Mouse (Mus musculus): Measurements from ENCODE around the gene Eml2. TPM values are rescaled to one million over a fixed set of nuclear protein-coding genes. Genes with fewer than 3 reads are reported as not detected.

Eml2 gene
- total RNA-seq, 2 experiments from 2014 or later, result 131 to 138 TPM

DNA sequence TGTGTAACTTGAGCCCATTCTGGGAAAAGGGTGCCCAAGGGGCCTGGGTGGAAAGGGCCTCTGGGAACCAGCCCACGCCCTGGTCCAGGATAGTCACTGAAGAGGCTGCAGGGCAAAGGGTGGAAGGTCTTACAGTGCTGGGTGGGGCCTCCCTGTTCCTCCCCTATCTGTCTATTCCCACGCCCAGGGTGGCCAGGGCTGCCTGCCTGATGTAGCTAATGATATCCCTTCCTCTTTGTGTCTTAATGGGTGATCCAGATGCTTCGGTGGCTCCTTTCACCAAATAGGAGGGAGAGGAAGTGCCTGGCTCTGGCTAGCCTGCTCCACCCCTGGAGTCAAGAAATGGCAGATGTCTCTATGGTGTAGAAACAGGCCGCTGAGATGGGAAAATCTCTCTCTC, 48.7 kb downstream of the Eml2 start:
- TF ChIP-seq CTCF (IDR thresholded peaks at IDR 0.05), result no peak
- DNase-seq (ENCODE audit: extremely low spot score in 1 of 2, low spot score in 2 of 2), result no peak

DNA sequence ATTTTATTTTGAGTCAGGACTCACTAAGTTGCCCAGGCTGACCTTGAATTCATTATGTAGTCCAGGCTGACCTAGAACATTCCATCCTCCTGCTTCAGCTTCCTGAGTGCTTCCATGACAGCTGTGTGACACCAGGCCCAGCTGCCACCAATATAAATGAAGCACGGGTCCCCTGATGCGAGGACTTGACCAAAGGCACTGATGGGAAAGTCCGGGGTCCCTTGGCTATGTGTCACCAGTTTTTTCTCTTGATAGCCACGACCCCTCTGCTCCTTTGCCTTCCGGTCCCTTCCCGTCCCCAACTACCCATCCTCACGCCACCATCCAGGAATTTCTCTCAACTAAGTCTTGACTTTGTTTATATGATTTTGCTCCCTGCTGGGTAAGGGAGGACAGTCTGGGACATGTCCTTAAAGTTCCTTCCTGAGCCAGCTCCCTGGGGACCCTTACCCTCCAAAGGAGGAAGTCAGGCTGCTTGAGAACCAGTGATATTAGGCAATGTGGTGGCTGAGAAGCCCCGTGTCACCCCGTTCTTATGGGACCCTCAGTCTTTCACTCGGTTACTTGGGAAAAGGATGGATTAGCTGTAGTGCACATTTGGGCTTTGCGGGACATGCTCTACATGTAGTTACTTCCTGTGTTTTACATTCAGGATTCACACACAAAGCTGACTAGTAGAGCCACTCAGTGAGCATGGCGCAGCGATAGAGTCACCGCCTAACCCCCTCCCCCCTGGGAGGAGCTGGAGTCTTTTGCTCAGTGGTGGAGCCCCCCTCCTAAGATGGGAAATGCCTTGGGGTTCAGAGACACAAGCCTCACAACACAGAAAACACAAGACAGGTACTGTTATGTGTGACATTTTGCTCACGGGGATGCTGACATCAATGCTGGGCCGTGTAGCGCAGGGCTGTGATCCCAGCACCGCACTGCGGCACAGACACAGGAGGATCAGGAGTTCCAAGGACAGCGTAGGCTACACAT, 50.9 kb downstream of the Eml2 start:
- DNase-seq (ENCODE audit: extremely low spot score in 1 of 2, low spot score in 2 of 2), result peak; percentile 33 to 40
- intact Hi-C loops (cut with DNase I), result no loop called here
- Histone ChIP-seq H3K4me3 (peak overlapping the region; percentile 56), H3K27ac (peak overlapping the region; percentile 97)
- TF ChIP-seq CTCF (IDR thresholded peaks at IDR 0.05), result no peak

More for the DNA sequence above, 48.7 kb downstream of the Eml2 start:
- no peak overlapping the region for H3K27ac ChIP-seq
- intact Hi-C loops (cut with DNase I), result no loop called here
- no peak overlapping the region for H3K4me3 ChIP-seq

DNA sequence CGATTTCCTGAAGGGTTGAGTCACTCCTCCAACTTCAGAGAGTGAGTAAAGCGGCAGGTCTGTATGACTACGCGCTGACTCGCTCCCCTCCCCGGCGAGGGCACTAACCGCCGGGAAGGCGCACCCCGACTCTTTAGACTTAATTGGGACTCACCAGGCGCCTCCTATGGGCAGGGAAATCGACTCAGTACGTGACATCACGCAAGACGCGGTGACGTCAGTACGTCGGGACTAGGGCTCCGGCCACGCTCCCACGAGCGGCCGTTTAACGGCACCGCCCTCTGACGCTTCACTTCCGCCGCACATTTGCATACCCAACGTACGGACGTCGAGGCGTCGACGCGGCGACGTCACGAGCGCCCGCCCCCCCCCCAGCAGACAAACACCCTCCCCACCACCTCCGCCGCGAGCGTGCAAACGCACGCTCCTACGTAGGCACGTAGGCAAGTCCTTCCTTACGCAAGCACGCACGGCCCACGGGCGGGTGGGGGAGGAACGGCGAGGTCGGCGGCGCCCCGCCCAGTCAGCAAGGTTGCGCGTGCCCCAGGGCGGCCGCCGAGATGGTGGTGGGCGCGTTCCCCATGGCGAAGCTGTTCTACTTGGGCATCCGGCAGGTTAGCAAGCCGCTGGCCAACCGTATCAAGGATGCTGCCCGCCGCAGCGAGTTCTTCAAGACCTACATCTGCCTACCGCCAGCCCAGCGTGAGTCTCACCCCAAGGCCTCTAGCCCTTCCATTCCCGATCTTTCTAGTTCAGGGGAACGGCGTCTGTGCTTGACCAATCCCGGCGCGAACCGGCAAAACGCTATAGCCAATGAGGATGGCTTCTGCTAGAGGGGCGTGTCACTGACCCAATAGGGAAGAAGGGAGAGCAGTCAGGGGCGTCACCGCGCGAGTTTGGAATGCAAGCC, 51.9 kb downstream of the Eml2 start, which contains the start of gene Opa3:
Gene Opa3, plus strand, starts transcription at position 452 of the 910 bp plus-strand sequence.
- peak; percentile 62 for TF ChIP-seq CTCF (IDR thresholded peaks at IDR 0.05)
- Histone ChIP-seq H3K27ac (peak within 1 kb of the TSS; percentile 100), H3K4me3 (peak within 1 kb of the TSS; percentile 83)
- intact Hi-C loops (cut with DNase I), result no loop called here
- peak; percentile 100 for DNase-seq (ENCODE audit: extremely low spot score in 1 of 2, low spot score in 2 of 2)

DNA sequence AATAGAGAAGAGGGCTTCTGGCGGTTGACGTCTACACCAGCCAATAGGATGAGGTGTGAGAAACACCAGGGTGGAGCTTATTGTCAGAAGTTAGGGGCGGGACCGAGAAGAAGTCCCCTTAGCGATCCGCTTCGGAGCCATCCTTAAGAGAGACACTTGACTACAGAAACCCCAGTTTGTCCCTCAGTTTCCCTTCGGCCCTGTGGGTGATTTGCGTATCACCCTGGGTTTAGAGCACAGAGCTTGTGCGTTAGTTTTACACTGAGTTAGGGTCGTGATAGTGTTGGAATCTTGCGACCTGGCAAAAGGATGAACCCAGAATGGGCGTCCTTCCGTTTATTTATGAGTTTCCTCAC, 52.5 kb downstream of the Eml2 start:
- Histone ChIP-seq H3K4me3 (peak overlapping the region; percentile 83), H3K27ac (peak overlapping the region; percentile 100)
- TF ChIP-seq CTCF (IDR thresholded peaks at IDR 0.05), result no peak
- intact Hi-C loops (cut with DNase I), result no loop called here
- no peak for DNase-seq (ENCODE audit: extremely low spot score in 1 of 2, low spot score in 2 of 2)

GRCm38 (mm10) chr7:19229404-19229803, 53.2 kb downstream of the Eml2 start:
- intact Hi-C loops (cut with DNase I), result no loop called here
- Histone ChIP-seq H3K27ac (peak overlapping the region; percentile 100; the same call in 1 of the 2 replicates), H3K4me3 (peak overlapping the region; percentile 83)
- no peak for DNase-seq (ENCODE audit: extremely low spot score in 1 of 2, low spot score in 2 of 2)
- no peak for TF ChIP-seq CTCF (IDR thresholded peaks at IDR 0.05)

- no peak for TF ChIP-seq CTCF (IDR thresholded peaks at IDR 0.05)
These were observed 53.9 kb downstream of the Eml2 start for GRCm38 (mm10) chr7:19230041-19230580.

DNA sequence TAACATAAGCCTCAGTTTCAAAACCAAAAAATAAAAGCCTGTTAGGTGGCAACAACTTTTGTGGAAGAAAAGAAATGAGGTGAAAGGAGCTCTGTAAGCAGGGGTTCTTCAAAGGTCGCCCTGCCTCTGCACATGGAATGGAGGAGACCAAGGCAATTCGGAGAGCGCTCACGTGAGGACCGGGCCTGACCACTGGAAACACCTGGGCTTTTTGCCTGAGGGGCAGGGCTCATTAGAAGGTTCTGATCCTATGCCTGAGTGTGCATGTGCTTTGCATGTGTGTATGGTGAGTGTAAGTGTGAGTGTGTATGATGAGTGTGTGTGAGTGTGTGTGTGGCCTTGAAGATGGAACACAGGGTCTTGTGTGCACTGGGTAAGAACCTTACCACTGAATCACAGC, 54.7 kb downstream of the Eml2 start:
- no peak overlapping the region for H3K27ac ChIP-seq
- no peak for DNase-seq (ENCODE audit: extremely low spot score in 1 of 2, low spot score in 2 of 2)
- intact Hi-C loops (cut with DNase I), result no loop called here
- no peak overlapping the region for H3K4me3 ChIP-seq
- no peak for TF ChIP-seq CTCF (IDR thresholded peaks at IDR 0.05)

More at GRCm38 (mm10) chr7:19230041-19230580, 53.9 kb downstream of the Eml2 start:
- DNase-seq (ENCODE audit: extremely low spot score in 1 of 2, low spot score in 2 of 2), result no peak
- intact Hi-C loops (cut with DNase I), result no loop called here
- Histone ChIP-seq H3K4me3 (no peak overlapping the region), H3K27ac (no peak overlapping the region)

- intact Hi-C loops (cut with DNase I), result no loop called here
- no peak for DNase-seq (ENCODE audit: extremely low spot score in 1 of 2, low spot score in 2 of 2)
- Histone ChIP-seq H3K27ac (no peak overlapping the region), H3K4me3 (no peak overlapping the region)
- TF ChIP-seq CTCF (IDR thresholded peaks at IDR 0.05), result no peak
These were observed 55.6 kb downstream of the Eml2 start for GRCm38 (mm10) chr7:19231849-19232248.

GRCm38 (mm10) chr7:19234652-19235051, 58.4 kb downstream of the Eml2 start:
- no peak for TF ChIP-seq CTCF (IDR thresholded peaks at IDR 0.05)
- H3K4me3 ChIP-seq, result no peak overlapping the region
- intact Hi-C loops (cut with DNase I), result no loop called here
- no peak for DNase-seq (ENCODE audit: extremely low spot score in 1 of 2, low spot score in 2 of 2)
- no peak overlapping the region for H3K27ac ChIP-seq

DNA sequence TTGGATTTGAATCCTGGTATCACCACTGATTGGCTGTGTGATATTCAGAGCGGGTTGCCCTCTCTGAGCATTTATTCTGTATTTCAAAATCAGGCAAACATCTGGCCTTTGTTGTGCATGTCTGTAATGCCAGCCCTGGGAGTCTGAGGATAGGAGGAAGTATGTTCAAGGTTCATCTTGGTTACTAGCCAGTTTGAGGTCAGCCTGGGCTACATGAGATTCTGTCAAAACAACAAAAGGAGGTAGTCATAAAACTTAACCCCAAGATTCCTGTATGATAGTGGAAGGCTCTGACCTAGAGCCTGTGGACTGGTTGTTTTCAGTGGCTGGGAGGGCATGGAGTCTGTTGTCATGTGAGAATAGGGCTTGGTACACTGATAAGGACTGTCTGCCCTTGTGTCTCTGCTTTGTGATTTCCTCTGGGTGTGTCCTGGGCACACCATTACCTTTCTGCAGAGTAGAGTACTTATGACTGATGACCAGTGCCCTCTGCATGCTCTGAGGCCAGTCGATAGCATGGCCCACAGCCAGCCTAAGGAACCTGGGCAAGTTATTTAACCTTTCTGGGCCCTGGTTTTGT, 59.0 kb downstream of the Eml2 start:
- no peak for DNase-seq (ENCODE audit: extremely low spot score in 1 of 2, low spot score in 2 of 2)
- H3K4me3 ChIP-seq, result no peak overlapping the region
- intact Hi-C loops (cut with DNase I), result no loop called here
- no peak overlapping the region for H3K27ac ChIP-seq
- no peak for TF ChIP-seq CTCF (IDR thresholded peaks at IDR 0.05)

DNA sequence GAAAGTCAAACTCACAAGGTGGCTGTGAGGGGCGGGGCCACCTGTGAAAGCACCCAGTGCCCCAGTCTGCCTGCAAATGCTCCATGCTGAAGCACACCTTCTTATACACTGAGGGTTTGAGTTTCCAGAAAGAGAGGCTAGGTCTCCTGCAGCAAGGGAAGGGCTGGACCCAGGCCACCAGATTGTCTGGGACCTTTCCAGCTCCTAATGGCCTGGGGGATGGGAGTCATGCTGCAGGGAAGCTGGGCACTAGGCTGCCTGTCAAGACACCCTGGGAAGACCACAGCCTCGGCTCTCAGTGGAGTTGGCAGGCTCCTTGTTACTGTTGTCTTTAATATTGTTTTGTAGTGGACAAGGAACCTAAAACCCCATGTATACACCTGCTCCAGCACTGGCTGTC, 60.2 kb downstream of the Eml2 start:
- intact Hi-C loops (cut with DNase I), result no loop called here
- Histone ChIP-seq H3K27ac (no peak overlapping the region), H3K4me3 (no peak overlapping the region)
- no peak for TF ChIP-seq CTCF (IDR thresholded peaks at IDR 0.05)
- no peak for DNase-seq (ENCODE audit: extremely low spot score in 1 of 2, low spot score in 2 of 2)

All from left cerebral cortex, adult 2 months (tissue).